Mouse (Mus musculus) lung, postnatal 4 days (tissue): ENCODE measurements at regions not wholly inside any gene's neighbourhood (a gene's known extent, or its start where the extent isn't known, plus 50 kb on each side); places are given as distances from the start of the nearest gene placed in this dataset.
A peak's percentile ranks its signal among the peaks of the same experiment; 100 is the strongest.

Source experiments
- DNase-seq, 2 experiments: peaks; one replicate each; pipeline ENCODE4 v3.0.0; 2021

- no peak for DNase-seq
Observed at GRCm38 (mm10) chr1:90268131-90268691, 64.4 kb downstream of the Ackr3 start.

GRCm38 (mm10) chr1:90268951-90269350 is 65.2 kb downstream of the Ackr3 start:
- no peak for DNase-seq

GRCm38 (mm10) chr1:90269836-90270235 is 66.1 kb downstream of the Ackr3 start:
- DNase-seq: no peak

GRCm38 (mm10) chr1:90271326-90271725 is 67.5 kb downstream of the Ackr3 start:
- no peak for DNase-seq

GRCm38 (mm10) chr1:90272411-90272810 is 68.6 kb downstream of the Ackr3 start:
- DNase-seq: no peak

- DNase-seq: no peak
Observed at GRCm38 (mm10) chr1:90272830-90273628, 69.2 kb downstream of the Ackr3 start.

- DNase-seq: no peak
Observed at GRCm38 (mm10) chr1:90273629-90273928, 69.8 kb downstream of the Ackr3 start.

GRCm38 (mm10) chr1:90274968-90275651 is 71.3 kb downstream of the Ackr3 start:
- no peak for DNase-seq

GRCm38 (mm10) chr1:90275786-90276520 is 72.2 kb downstream of the Ackr3 start:
- no peak for DNase-seq

- peak; percentile 28 to 60 for DNase-seq
Observed at GRCm38 (mm10) chr1:90277486-90278255, 73.9 kb downstream of the Ackr3 start.

GRCm38 (mm10) chr1:90279066-90279839 is 75.5 kb downstream of the Ackr3 start:
- DNase-seq: peak in 1 of 2 experiments; percentile 15

- peak in 1 of 2 experiments; percentile 8 for DNase-seq
Observed at GRCm38 (mm10) chr1:90280227-90280626, 76.4 kb downstream of the Ackr3 start.

- no peak for DNase-seq
Observed at GRCm38 (mm10) chr1:90281255-90281654, 77.5 kb downstream of the Ackr3 start.

- no peak for DNase-seq
Observed at GRCm38 (mm10) chr1:90281956-90282355, 78.2 kb downstream of the Ackr3 start.

GRCm38 (mm10) chr1:90282367-90282766 is 78.6 kb downstream of the Ackr3 start:
- peak; percentile 35 to 54 for DNase-seq

GRCm38 (mm10) chr1:90283176-90283775 is 79.5 kb downstream of the Ackr3 start:
- DNase-seq: no peak

GRCm38 (mm10) chr1:90283912-90284636 is 80.3 kb downstream of the Ackr3 start:
- DNase-seq: no peak

GRCm38 (mm10) chr1:90285318-90285717 is 81.5 kb downstream of the Ackr3 start:
- DNase-seq: no peak

GRCm38 (mm10) chr1:90287251-90287650 is 83.5 kb downstream of the Ackr3 start:
- no peak for DNase-seq

GRCm38 (mm10) chr1:90288892-90289731 is 85.3 kb downstream of the Ackr3 start:
- DNase-seq: peak; percentile 14 to 34
